Mouse (Mus musculus) layer of hippocampus, adult 8-10 months (tissue): Measurements from ENCODE around the gene Zfp981. TPM values are rescaled to one million over a fixed set of nuclear protein-coding genes. Genes with fewer than 3 reads are reported as not detected.

Source experiments
- total RNA-seq, 4 experiments: library from RNA; stranded (reverse); gene quantifications; 2 replicates each; pipeline ENCODE4 v1.2.4; 2022

Gene Zfp981
- total RNA-seq, 4 experiments from 2014 or later, result 0.12 to 0.50 (median 0.27) TPM; not detected in 1

Other genes starting within 250 kb of the Zfp981 start
- gene Zfp992, start 53.0 kb upstream of the Zfp981 start, total RNA-seq, result 1 to 10 TPM; 1.8 to 3.3 (median 2.5) TPM
- 1 to 10 TPM; 1.4 to 6.5 (median 2.5) TPM for gene Zfp993, start 108.9 kb downstream of the Zfp981 start, total RNA-seq